Comparison of ENCODE assay signal across 19 mouse cellular contexts in genomic region chr2:3709882-3710281, GRCm38 (mm10).
DNase-seq lines count a peak whose midpoint lies in the region; ATAC-seq and TF ChIP-seq lines count a peak whose summit lies in the region.
"Had no signal": no experiment of that assay in that cellular context is flagged by ENCODE, and none has a peak within 500 bp of the region (broad histone marks: within the 10 kb centered on the region; RNA-seq: fewer than 3 reads in every experiment).

No protein-coding gene starts in this region.

- no peak overlapping the region for H3K27ac ChIP-seq in liver, embryonic 13.5 days
- no peak overlapping the region for H3K27ac ChIP-seq in liver, postnatal 0 days (ENCODE audit: low read depth)
- no peak overlapping the region for H3K27ac ChIP-seq in hindbrain, embryonic 16.5 days (ENCODE audit: low read depth, low read length)
- no peak overlapping the region for H3K27ac ChIP-seq in kidney, adult 2 months (ENCODE audit: insufficient read depth, low read depth, low read length)
- H3K27ac ChIP-seq: embryonic facial prominence, embryonic 12.5 days; forebrain, embryonic 13.5 days; heart, embryonic 13.5 days had no signal

- no peaks in the 10 kb centered on the region for H3K36me3 ChIP-seq in liver, embryonic 13.5 days
- H3K36me3 ChIP-seq in liver, postnatal 0 days (replicated peaks; ENCODE audit: insufficient read depth, low read length) = no peaks in the 10 kb centered on the region
- H3K36me3 ChIP-seq in hindbrain, embryonic 16.5 days (ENCODE audit: control insufficient read depth, insufficient read depth, low read length) = no peaks in the 10 kb centered on the region
- no peaks in the 10 kb centered on the region for H3K36me3 ChIP-seq in kidney, adult 2 months (ENCODE audit: control insufficient read depth, insufficient read depth, low read length)
- H3K36me3 ChIP-seq: embryonic facial prominence, embryonic 12.5 days; heart, embryonic 13.5 days had no signal

- intact Hi-C loops in left cerebral cortex, postnatal 36 days (cut with DNase I) = no loop called here

- no peak overlapping the region for H3K4me2 ChIP-seq in liver, embryonic 13.5 days
- no peak overlapping the region for H3K4me2 ChIP-seq in liver, postnatal 0 days (ENCODE audit: low read depth, low read length)
- no peak overlapping the region for H3K4me2 ChIP-seq in hindbrain, embryonic 16.5 days (ENCODE audit: low read length)
- H3K4me2 ChIP-seq: embryonic facial prominence, embryonic 12.5 days; forebrain, embryonic 13.5 days; heart, embryonic 13.5 days had no signal

- no peak overlapping the region for H3K9ac ChIP-seq in liver, embryonic 13.5 days
- H3K9ac ChIP-seq in liver, postnatal 0 days (replicated peaks) = no peak overlapping the region
- no peak overlapping the region for H3K9ac ChIP-seq in hindbrain, embryonic 16.5 days (ENCODE audit: low read depth, low read length)
- H3K9ac ChIP-seq: embryonic facial prominence, embryonic 12.5 days; forebrain, embryonic 13.5 days; forebrain, postnatal 0 days; heart, embryonic 13.5 days had no signal

- H3K27me3 ChIP-seq in liver, embryonic 13.5 days = peaks cover 9% of the 10 kb centered on the region
- no peaks in the 10 kb centered on the region for H3K27me3 ChIP-seq in liver, postnatal 0 days (ENCODE audit: insufficient read depth, low read length)
- H3K27me3 ChIP-seq in hindbrain, embryonic 16.5 days (replicated peaks; ENCODE audit: control insufficient read depth, insufficient read depth, low read length) = 0 out of 2 replicates have a peak, but pooled peaks cover 2% of the 10 kb centered on the region
- no peaks in the 10 kb centered on the region for H3K27me3 ChIP-seq in kidney, adult 2 months (replicated peaks; ENCODE audit: control insufficient read depth, insufficient read depth, low read length)
- H3K27me3 ChIP-seq: embryonic facial prominence, embryonic 12.5 days; forebrain, embryonic 13.5 days; heart, embryonic 13.5 days had no signal

- H3K9me3 ChIP-seq in liver, embryonic 13.5 days (replicated peaks) = no peaks in the 10 kb centered on the region
- no peaks in the 10 kb centered on the region for H3K9me3 ChIP-seq in liver, postnatal 0 days (ENCODE audit: low read length)
- H3K9me3 ChIP-seq in hindbrain, embryonic 16.5 days (ENCODE audit: control insufficient read depth, low read length) = no peaks in the 10 kb centered on the region
- H3K9me3 ChIP-seq: embryonic facial prominence, embryonic 12.5 days; forebrain, embryonic 13.5 days; G1E; heart, embryonic 13.5 days had no signal

- peaks cover 36% of the 10 kb centered on the region for H3K4me1 ChIP-seq in liver, embryonic 13.5 days (replicated peaks)
- H3K4me1 ChIP-seq in liver, postnatal 0 days (ENCODE audit: insufficient read depth) = peaks cover 34% of the 10 kb centered on the region
- H3K4me1 ChIP-seq in hindbrain, embryonic 16.5 days (ENCODE audit: control insufficient read depth, insufficient read depth, low read depth, low read length) = peaks cover 6% of the 10 kb centered on the region
- H3K4me1 ChIP-seq in kidney, adult 2 months (ENCODE audit: control insufficient read depth, insufficient read depth, low read length) = peaks cover 11% of the 10 kb centered on the region; the same call in 1 of the 2 replicates

- no peak overlapping the region for H3K4me3 ChIP-seq in liver, embryonic 13.5 days (replicated peaks)
- no peak overlapping the region for H3K4me3 ChIP-seq in liver, postnatal 0 days (ENCODE audit: low read depth, low read length)
- H3K4me3 ChIP-seq in hindbrain, embryonic 16.5 days (ENCODE audit: low read length) = no peak overlapping the region
- H3K4me3 ChIP-seq in kidney, adult 2 months (ENCODE audit: insufficient read depth, low read depth, low read length) = no peak overlapping the region
- H3K4me3 ChIP-seq: embryonic facial prominence, embryonic 12.5 days; forebrain, embryonic 13.5 days; heart, embryonic 13.5 days had no signal

- WGBS in liver, embryonic 13.5 days (ENCODE audit: insufficient replicate concordance) = 40% methylated on average over 2 of the region's 2 CpGs
- WGBS in liver, postnatal 0 days (ENCODE audit: insufficient replicate concordance) = 59% methylated on average over 2 of the region's 2 CpGs
- 96% methylated on average over 2 of the region's 2 CpGs for whole genome bisulfite sequencing in hindbrain, embryonic 16.5 days
- 94% methylated on average over 2 of the region's 2 CpGs for WGBS in kidney, adult 2 months

- TF ChIP-seq CTCF in liver, postnatal 0 days (IDR thresholded peaks at IDR 0.05; ENCODE audit: low read depth) = no peak
- no peak for TF ChIP-seq CTCF in kidney, adult 2 months (conservative IDR thresholded peaks at IDR 0.05; ENCODE audit: insufficient read depth, insufficient read length, low read depth, low read length)

- no peak for TF ChIP-seq POLR2A in kidney, adult 2 months (IDR thresholded peaks at IDR 0.05; ENCODE audit: low read depth, low read length)

- ATAC-seq in liver, embryonic 13.5 days (ENCODE audit: low read depth) = peak; percentile 25; the same call in 1 of the 2 replicates
- no peak for ATAC-seq in liver, postnatal 0 days
- ATAC-seq in hindbrain, embryonic 16.5 days = no peak
- ATAC-seq: forebrain, embryonic 13.5 days; forebrain, postnatal 0 days had no signal

- peak; percentile 74 for TF ChIP-seq EP300 in liver, postnatal 0 days (IDR thresholded peaks at IDR 0.05; ENCODE audit: low read depth)

- DNase-seq in heart, adult 11 months = peak; percentile 3
- no peak for DNase-seq in heart, adult 18-20 months
- DNase-seq in liver, embryonic 13.5 days = peak; percentile 17
- no peak for DNase-seq in liver, postnatal 0 days
- DNase-seq in left cerebral cortex, postnatal 36 days (ENCODE audit: low spot score in 2 of 2) = no peak
- DNase-seq in kidney, adult 2 months = no peak
- DNase-seq: adrenal gland, adult 8-10 months; adrenal gland, postnatal 36 days; B cell, adult 2 months; cerebellum, adult 8-10 months; cerebellum, postnatal 25 days; forebrain, postnatal 0 days; gastrocnemius, postnatal 14 days; heart, postnatal 36 days had no signal

Comparison
In these comparisons a context has a peak if more than half of its experiments do, and no peak if none do; other contexts are left out.
1. DNase-seq: peak in heart, adult 11 months (single experiment) and liver, embryonic 13.5 days (single experiment); none in heart, adult 18-20 months (0 of 2), liver, postnatal 0 days (single experiment), left cerebral cortex, postnatal 36 days (0 of 2) and kidney, adult 2 months (single experiment).